Mouse (Mus musculus) kidney, postnatal 36 days (tissue): ENCODE measurements around the gene Gnptab.
A peak's percentile ranks its signal among the peaks of the same experiment; 100 is the strongest.
"Not testable (repeated sequence)": the region's sequence is repeated elsewhere in the genome, so short reads cannot be mapped to it uniquely, and the experiment has no call there.

Source experiments
- DNase-seq, 2 experiments: peaks; one replicate each; pipeline ENCODE4 v3.0.0; 2021 to 2022; ENCODE audit warnings: mixed read lengths in 2 of 2

The Gnptab gene

DNA sequence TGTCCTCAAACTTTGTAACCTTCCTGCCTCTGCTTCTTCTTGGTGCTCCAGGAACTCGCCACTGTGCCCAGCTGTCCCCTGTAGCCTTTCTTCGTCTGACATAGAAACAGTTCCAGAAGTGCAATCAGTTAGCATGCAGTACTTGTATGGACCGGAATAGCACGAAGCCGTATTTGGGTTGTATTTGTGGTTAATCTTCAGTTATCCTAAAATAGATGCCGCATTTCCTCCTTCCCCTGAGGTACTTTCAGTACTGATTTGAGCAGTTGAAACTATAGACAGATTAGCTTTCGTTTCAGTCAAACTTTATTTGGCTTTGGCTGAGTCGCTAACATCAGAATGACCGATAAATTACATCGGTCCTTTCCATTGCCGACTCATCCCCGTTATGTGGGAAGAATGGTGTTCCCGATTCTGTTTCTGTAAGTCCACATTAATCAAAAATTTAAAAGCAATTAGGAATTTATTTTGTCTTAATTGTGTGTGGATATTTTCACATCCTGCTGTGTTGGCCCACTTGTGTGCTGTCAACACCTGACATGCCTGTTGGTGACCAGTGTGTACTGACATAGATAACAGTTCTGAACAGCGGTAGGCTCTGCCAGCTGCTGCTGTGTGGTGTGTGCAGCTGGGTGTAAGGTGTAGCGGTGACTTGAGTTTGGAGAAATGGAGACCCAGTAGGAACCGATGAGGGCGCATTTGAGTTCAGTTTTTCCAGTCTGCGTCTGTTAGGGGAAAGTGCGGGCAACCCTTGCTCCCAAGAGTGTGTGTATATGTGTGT lies 41.9 kb downstream of the Gnptab start:
- DNase-seq: no peak

DNA sequence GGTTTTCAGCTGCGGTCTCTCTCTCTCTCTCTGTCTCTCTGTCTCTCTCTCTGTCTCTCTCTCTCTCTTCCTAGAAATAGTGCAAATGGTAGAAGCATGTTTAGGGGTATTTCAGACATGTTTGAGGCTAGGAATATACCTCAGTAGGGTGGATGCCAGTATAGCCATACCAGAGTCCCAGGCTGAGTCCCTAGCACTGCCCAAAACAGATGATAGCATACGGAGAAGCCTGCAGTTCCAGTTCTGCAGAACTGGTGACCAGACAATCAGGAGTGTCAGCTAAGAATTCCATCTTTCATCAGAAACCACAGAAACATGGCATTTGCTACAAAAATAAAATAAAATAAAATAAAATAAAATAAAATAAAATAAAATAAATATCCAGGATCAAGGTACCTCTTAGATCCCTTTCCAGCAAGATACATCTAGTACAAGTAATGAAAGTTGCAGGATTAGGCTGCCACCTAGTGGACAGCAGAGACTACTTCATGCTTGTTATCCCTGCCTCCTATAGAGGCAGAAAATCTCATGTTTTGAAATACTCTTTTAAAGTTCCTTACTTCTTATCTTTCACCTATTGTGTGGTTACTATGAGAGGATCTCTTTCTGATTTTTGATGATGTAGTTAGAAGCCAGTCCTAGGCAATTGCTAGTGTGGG lies 47.4 kb downstream of the Gnptab start:
- peak; percentile 71 to 79 for DNase-seq

DNA sequence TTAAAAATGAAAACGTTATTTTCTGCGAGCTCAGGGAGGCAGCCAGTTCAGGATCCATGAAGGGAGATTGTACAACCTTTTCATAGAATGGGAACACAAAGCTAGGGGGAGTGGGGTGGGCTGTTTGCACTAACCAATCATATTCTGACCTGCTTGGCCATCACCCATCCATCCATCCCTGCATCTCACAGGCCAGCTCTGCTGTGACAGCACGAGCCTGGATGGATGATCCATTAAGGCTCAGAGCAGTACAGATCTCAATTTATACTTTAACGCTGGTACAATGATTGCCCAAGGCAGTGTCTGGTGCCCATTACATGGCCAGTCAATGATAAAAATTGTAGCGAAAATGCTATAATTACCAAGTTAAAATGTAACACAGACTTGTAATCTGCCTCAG lies 48.0 kb downstream of the Gnptab start:
- DNase-seq: no peak

DNA sequence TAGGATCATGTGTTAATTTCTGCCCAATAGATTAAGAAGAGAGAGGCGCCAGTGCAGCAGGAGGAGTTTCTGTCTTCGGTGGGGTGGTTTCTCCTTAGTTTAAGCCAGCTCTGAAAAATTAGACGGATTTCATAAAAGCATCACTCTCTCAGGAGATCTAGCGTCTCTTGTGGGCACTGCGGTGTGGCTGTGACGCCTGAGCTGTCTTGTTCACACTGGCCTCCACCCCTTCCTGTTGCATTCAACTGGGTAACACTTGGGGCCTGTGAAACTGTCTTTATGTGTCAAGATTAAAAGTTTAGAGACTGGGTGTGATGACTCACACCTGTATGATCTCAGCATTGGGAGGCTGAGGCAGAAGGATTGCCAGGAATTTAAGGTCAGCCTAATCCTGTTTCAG lies 49.1 kb downstream of the Gnptab start:
- DNase-seq: no peak

DNA sequence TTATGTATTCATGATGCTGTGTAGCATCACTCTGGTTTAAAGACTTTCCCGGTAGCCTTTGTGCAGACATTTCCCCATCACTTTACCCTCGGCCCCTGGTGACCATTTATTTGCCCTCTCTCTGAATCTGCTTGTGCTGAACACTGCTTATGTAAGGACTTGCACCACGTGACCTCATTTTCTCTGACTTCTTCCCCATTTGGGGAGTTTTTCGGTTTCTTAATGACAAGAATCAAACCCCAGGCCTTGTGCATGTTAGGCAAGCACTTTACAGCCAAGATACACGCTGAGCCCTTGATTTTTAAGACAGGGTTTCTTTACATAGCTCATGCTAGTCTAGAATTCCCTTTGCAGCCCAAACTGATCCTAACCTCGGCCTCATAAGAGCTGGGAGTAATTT lies 62.3 kb downstream of the Gnptab start:
- no peak for DNase-seq

DNA sequence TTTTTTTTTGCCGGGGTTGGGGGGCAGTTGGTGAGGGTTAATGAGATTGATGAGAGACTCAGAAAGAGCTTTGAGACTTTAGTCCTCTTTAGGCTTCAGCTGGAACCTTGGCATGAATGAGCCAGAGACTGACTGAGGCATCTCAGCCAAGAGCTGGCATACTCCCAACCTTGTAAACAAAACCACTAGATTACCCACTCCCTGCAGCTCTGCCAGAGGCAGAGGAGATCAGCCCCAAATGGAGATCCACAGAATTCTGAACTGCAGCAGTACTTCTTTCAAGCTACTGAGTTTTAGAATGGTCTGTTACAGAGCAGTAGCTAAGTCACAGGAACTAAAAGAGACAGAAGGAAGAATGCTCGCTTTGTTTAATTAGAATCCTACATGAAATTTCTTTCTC lies 72.3 kb downstream of the Gnptab start:
- DNase-seq: no peak

DNA sequence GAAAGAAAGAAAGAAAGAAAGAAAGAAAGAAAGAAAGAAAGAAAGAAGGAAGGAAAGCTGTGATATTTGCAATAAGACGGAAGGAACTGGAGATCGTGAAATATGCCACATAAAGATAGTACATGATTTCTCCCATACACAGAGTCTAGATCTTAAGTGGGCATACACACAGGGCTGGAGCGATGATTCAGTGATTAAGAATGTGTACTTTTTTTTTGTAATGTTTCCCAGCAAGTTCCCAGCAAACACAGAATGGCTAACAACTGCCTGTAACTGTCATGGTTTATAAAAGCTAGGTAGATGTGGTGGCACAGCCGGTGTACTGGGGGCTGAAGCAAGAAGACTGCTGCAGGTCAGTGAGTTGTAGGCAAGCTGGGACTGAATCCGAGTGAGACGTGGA lies 73.1 kb downstream of the Gnptab start:
- no peak for DNase-seq

DNA sequence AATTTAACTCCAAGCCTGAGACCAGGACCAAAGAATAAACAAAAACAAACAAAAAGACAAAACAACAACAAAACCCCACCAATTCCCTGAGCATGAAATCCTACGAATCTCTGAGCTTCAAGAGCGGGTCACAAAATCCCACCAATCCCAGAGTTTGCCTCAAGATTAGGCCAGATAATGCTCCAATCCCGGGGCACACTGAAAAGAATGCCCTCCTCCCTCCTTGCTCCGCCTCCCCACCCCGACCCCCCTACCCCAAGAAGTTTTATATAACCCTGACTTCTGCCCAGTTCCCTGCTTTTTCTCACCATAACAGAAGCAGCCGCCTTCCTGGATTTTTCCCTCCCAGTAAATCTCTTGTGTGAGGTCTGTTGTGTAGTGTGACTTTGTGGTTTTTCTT lies 78.9 kb downstream of the Gnptab start:
- no peak for DNase-seq

DNA sequence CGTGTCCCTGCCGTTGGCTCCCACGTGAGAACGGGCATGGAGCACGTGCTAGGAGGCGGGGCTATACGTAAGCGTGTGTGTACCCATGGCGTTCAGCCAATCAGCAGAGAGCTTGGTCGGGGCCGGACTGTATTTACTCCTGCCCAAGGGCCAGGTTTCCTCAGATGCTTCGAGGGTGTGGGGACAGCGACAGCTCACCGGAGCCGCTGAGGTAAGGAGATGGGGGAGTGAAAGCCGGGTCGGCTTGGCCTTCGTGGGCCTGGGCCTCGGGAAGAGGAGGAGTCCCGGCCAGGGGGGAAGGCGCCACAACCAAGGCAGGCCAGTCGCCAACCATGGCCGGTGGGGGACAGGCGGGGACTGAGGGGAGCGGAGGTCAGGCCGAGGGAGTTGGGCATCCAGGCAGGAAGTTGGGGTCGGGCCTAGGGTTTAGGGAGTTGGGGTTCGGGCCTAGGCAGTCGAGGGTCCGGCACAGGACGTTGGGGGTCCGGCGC lies 80.6 kb downstream of the Gnptab start, which contains the start of gene Sycp3:
TSS of gene Sycp3 (plus strand) at position 68 of the 491 bp plus-strand sequence.
- DNase-seq: peak; percentile 25 to 58

DNA sequence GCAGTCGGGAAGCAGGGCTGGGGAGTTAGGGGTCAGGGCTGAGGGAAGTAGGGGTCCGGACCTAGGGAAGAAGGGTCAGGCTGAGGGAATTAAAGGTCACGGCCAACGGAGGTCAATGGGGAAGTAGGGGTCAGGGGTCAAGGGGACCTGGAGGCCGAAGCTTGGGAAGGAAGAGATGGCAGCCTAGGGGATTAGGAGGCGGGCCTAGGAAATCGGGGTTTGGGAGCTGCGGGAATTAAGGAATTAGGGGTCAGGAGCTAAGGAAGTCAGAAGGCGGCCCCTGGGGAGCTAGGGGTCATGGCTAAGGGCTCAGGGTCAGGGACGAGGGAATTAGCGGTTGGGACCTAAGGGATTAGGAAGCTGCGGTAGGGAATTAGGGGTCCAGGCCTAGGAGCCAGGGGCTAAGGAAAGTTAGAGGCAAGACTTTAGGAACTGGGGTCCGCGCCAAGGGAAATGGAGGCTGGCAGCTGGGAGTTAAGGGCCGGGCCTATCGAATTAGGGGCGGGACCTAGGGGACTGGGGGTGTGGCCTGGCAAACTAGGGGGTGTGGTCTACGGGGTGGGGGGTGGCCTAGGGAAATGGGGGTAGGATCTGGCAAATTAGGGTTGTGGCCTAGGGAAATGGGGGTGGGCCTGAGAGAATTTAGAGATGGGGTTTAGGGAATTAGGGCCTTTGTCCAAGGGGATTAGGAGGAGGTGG lies 81.3 kb downstream of the Gnptab start:
- DNase-seq: peak; percentile 21 to 56

DNA sequence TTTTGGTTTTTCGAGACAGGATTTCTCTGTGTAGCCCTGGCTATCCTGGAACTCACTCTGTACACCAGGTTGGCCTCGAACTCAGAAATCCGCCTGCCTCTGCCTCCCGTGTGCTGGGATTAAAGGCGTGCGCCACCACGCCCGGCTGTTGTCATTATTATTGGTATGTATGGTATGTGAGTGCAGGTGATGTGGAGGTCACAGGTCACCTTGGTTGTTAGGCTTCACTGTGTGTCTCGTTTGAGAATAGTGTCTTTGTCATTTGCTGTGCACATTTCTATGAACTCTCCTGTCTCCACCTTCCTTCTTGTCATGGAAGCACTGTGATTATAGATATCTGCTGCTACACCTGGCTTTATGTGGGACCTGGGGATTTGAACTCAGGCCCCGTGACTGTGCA lies 103.9 kb downstream of the Gnptab start:
- DNase-seq: not testable (repeated sequence)

DNA sequence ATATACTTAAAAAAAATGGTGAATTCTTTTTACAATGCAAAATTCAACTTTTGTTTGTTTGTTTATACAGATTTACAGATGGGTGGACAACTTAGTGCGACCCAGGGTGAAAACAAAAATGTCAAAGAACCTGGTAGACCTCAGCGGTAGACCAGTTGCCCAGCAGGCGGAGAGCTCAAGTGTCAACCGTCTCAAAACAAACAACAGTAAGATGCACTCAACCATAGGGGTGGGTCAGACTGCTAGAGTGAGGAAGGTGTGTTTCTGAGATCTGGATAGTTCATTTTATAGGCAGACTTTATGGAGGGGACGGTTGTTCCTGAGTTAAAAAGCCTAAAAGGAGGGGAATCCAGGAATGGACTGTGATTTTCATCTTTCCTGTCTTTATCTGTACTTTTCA lies 109.7 kb downstream of the Gnptab start:
- no peak for DNase-seq

DNA sequence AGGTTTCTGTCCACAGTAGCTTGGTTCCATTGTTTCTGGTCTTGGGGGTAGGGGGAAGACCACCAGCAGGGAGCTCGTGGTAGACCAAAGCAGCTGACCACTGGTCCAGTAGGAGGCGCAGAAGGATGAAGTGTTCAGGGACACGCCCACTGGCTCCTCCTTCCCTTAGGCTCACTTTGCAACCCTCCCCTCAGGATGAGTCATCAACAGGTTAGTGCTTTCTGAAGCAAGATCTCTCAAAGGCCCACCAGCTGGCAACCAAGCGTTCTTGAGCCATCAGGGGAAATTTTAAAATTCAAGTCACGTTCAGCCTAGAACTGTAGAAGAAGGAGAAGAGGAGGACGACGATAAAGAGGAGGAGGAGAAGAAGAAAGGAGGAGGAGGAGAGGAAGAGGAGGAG lies 112.7 kb downstream of the Gnptab start:
- DNase-seq: peak; percentile 62 to 63

DNA sequence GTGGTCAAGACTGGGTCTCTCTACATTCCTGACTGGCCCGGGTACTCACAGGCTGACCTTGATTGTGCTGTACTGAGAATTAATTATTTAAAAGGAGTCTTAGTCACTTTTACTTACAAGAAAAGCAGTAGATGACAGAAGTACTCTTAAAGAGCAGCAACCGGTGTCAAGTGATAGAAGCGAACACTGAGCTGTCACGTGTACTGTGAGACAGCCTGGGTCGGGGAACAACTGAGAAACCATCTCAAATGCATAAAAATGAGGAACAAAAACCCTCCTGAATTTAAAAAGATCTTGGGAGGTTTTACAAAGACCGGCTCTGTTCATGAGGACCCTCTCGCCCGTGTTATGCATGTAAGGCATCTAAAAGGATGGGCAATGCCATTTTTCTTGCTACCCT lies 113.7 kb downstream of the Gnptab start:
- DNase-seq: no peak

DNA sequence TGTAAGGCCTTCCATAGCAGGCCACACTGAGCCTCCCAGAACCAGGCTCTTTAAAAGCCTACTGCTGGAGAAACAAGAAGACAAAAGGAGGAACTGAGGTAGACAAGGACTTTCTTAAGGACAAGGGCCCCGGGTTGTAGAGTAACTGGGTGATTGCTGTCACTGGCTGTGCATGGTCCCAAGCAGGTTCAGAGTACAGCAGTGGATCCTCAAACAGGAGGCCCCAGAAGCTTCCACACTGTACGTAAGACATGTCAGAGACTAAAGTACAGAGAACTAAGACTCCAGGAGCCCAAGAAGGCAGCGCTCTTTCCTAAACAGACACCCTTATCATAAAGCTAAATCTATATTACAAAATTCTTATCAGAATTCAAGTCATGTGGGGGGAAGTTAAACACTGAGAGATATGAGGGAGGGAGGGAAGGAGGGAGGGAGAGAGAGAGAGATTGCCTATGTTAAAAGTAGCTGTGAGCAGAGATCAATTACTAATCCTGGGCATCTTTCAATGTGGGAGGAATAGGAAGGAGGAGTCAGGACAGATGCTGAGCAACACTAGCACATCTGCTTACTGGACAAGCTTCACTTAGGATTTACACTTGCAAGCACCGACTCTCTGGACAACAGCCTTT lies 116.1 kb downstream of the Gnptab start:
- DNase-seq: peak; percentile 43 to 48
